Mouse (Mus musculus): ENCODE measurements around the gene En1. TPM values are rescaled to one million over a fixed set of nuclear protein-coding genes. Genes with fewer than 3 reads are reported as not detected.

The En1 gene
- polyA plus RNA-seq, 2 experiments, result 0.01 TPM; not detected in 1

- Histone ChIP-seq H3K27me3 (ENCODE audit: control insufficient read depth, insufficient read depth, low read length) (peaks cover 70% of the 10 kb centered on the region), H3K4me1 (replicated peaks; ENCODE audit: control insufficient read depth in 2 of 2, insufficient read depth in 2 of 2, low read length in 1 of 2) (no peaks in the 10 kb centered on the region), H3K9ac (replicated peaks) (no peak overlapping the region), H3K36me3 (replicated peaks; ENCODE audit: control insufficient read depth, insufficient read depth, low read depth) (no peaks in the 10 kb centered on the region), H3K4me3 (ENCODE audit: insufficient read depth in 1 of 2, low read depth in 2 of 2, low read length in 2 of 2) (no peak overlapping the region), H3K27ac (no peak overlapping the region), H3K4me2 (ENCODE audit: low read depth) (no peak overlapping the region), H3K9me3 (ENCODE audit: control insufficient read depth, low read length) (no peaks in the 10 kb centered on the region)
- DNase-seq (ENCODE audit: low read depth in 3 of 3, low spot score in 3 of 3) (no peak), ATAC-seq (ENCODE audit: insufficient read depth) (no peak)
- TF ChIP-seq CTCF (IDR thresholded peaks at IDR 0.05; ENCODE audit: low read depth) (no peak), EP300 (IDR thresholded peaks at IDR 0.05; ENCODE audit: low read depth) (no peak)
- under 1% methylated on average over 30 of the region's 30 CpGs for WGBS (ENCODE audit: insufficient replicate concordance)
Measured at GRCm38 (mm10) chr1:120614307-120615100, 12.3 kb downstream of the En1 start.

GRCm38 (mm10) chr1:120615521-120615920, 13.3 kb downstream of the En1 start:
- no peaks in the 10 kb centered on the region for H3K4me1 ChIP-seq (replicated peaks; ENCODE audit: control insufficient read depth in 2 of 2, insufficient read depth in 2 of 2, low read length in 1 of 2)
- no peak overlapping the region for H3K4me3 ChIP-seq (ENCODE audit: insufficient read depth in 1 of 2, low read depth in 2 of 2, low read length in 2 of 2)
- no peak overlapping the region for H3K27ac ChIP-seq
- H3K4me2 ChIP-seq (ENCODE audit: low read depth), result no peak overlapping the region
- DNase-seq (ENCODE audit: low read depth in 3 of 3, low spot score in 3 of 3), result no peak
- H3K36me3 ChIP-seq (replicated peaks; ENCODE audit: control insufficient read depth, insufficient read depth, low read depth), result no peaks in the 10 kb centered on the region
- no peak overlapping the region for H3K9ac ChIP-seq (replicated peaks)
- 5% methylated on average over 4 of the region's 4 CpGs for WGBS (ENCODE audit: insufficient replicate concordance)
- TF ChIP-seq EP300 (IDR thresholded peaks at IDR 0.05; ENCODE audit: low read depth), result no peak
- no peak for TF ChIP-seq CTCF (IDR thresholded peaks at IDR 0.05; ENCODE audit: low read depth)
- no peak for ATAC-seq (ENCODE audit: insufficient read depth)
- H3K9me3 ChIP-seq (ENCODE audit: control insufficient read depth, low read length), result no peaks in the 10 kb centered on the region
- peaks cover 60% of the 10 kb centered on the region for H3K27me3 ChIP-seq (ENCODE audit: control insufficient read depth, insufficient read depth, low read length)

- H3K9me3 ChIP-seq (ENCODE audit: control insufficient read depth, low read length), result no peaks in the 10 kb centered on the region
- H3K36me3 ChIP-seq (replicated peaks; ENCODE audit: control insufficient read depth, insufficient read depth, low read depth), result no peaks in the 10 kb centered on the region
- H3K4me3 ChIP-seq (ENCODE audit: insufficient read depth in 1 of 2, low read depth in 2 of 2, low read length in 2 of 2), result no peak overlapping the region
- no peak for DNase-seq (ENCODE audit: low read depth in 3 of 3, low spot score in 3 of 3)
- ATAC-seq (ENCODE audit: insufficient read depth), result no peak
- peaks cover 57% of the 10 kb centered on the region for H3K27me3 ChIP-seq (ENCODE audit: control insufficient read depth, insufficient read depth, low read length)
- WGBS (ENCODE audit: insufficient replicate concordance), result 5% methylated on average over 9 of the region's 9 CpGs
- no peak overlapping the region for H3K9ac ChIP-seq (replicated peaks)
- H3K4me2 ChIP-seq (ENCODE audit: low read depth), result no peak overlapping the region
- TF ChIP-seq EP300 (IDR thresholded peaks at IDR 0.05; ENCODE audit: low read depth), result no peak
- TF ChIP-seq CTCF (IDR thresholded peaks at IDR 0.05; ENCODE audit: low read depth), result no peak
- H3K27ac ChIP-seq, result no peak overlapping the region
- no peaks in the 10 kb centered on the region for H3K4me1 ChIP-seq (replicated peaks; ENCODE audit: control insufficient read depth in 2 of 2, insufficient read depth in 2 of 2, low read length in 1 of 2)
Measured at GRCm38 (mm10) chr1:120615927-120616326, 13.7 kb downstream of the En1 start.

- no peak for ATAC-seq (ENCODE audit: insufficient read depth)
- H3K4me2 ChIP-seq (ENCODE audit: low read depth), result no peak overlapping the region
- no peaks in the 10 kb centered on the region for H3K4me1 ChIP-seq (replicated peaks; ENCODE audit: control insufficient read depth in 2 of 2, insufficient read depth in 2 of 2, low read length in 1 of 2)
- no peak overlapping the region for H3K27ac ChIP-seq
- H3K27me3 ChIP-seq (ENCODE audit: control insufficient read depth, insufficient read depth, low read length), result peaks cover 4% of the 10 kb centered on the region
- WGBS (ENCODE audit: insufficient replicate concordance), result 29% methylated on average over 5 of the region's 5 CpGs
- H3K9me3 ChIP-seq (ENCODE audit: control insufficient read depth, low read length), result no peaks in the 10 kb centered on the region
- no peak overlapping the region for H3K4me3 ChIP-seq (ENCODE audit: insufficient read depth in 1 of 2, low read depth in 2 of 2, low read length in 2 of 2)
- TF ChIP-seq EP300 (IDR thresholded peaks at IDR 0.05; ENCODE audit: low read depth) (no peak), CTCF (IDR thresholded peaks at IDR 0.05; ENCODE audit: low read depth) (no peak)
- H3K9ac ChIP-seq (replicated peaks), result no peak overlapping the region
- H3K36me3 ChIP-seq (replicated peaks; ENCODE audit: control insufficient read depth, insufficient read depth, low read depth), result no peaks in the 10 kb centered on the region
- DNase-seq (ENCODE audit: low read depth in 3 of 3, low spot score in 3 of 3), result no peak
Measured at GRCm38 (mm10) chr1:120621383-120621782, 19.2 kb downstream of the En1 start.

- Histone ChIP-seq H3K4me1 (replicated peaks; ENCODE audit: control insufficient read depth in 2 of 2, insufficient read depth in 2 of 2, low read length in 1 of 2) (no peaks in the 10 kb centered on the region), H3K4me3 (ENCODE audit: insufficient read depth in 1 of 2, low read depth in 2 of 2, low read length in 2 of 2) (no peak overlapping the region), H3K9me3 (ENCODE audit: control insufficient read depth, low read length) (no peaks in the 10 kb centered on the region), H3K27ac (no peak overlapping the region), H3K27me3 (ENCODE audit: control insufficient read depth, insufficient read depth, low read length) (no peaks in the 10 kb centered on the region; the same call in 1 of the 2 replicates), H3K36me3 (replicated peaks; ENCODE audit: control insufficient read depth, insufficient read depth, low read depth) (no peaks in the 10 kb centered on the region), H3K9ac (replicated peaks) (no peak overlapping the region), H3K4me2 (ENCODE audit: low read depth) (no peak overlapping the region)
- no peak for ATAC-seq (ENCODE audit: insufficient read depth)
- WGBS (ENCODE audit: insufficient replicate concordance), result 41% methylated on average over 11 of the region's 11 CpGs
- no peak for DNase-seq (ENCODE audit: low read depth in 3 of 3, low spot score in 3 of 3)
- TF ChIP-seq EP300 (IDR thresholded peaks at IDR 0.05; ENCODE audit: low read depth) (no peak), CTCF (IDR thresholded peaks at IDR 0.05; ENCODE audit: low read depth) (no peak)
Measured at GRCm38 (mm10) chr1:120626930-120627621, 24.9 kb downstream of the En1 start.

All from liver, embryonic 14.5 days (tissue).